Mouse (Mus musculus) heart, adult 2 months (tissue): ENCODE measurements around the gene Arhgap30. TPM values are rescaled to one million over a fixed set of nuclear protein-coding genes. Genes with fewer than 3 reads are reported as not detected.
A peak's percentile ranks its signal among the peaks of the same experiment; 100 is the strongest.

Source experiments
- DNase-seq, 2 experiments: peaks; one replicate each; pipeline ENCODE4 v3.0.0; 2021
- H3K27ac ChIP-seq: fragments of 200-600 bp; 2 replicates; pipeline ENCODE4 v1.8.1; 2022
- H3K27me3 ChIP-seq: fragments of 200-500 bp; 2 replicates; pipeline ENCODE4 v1.6.1; 2012; ENCODE audit warnings: mild to moderate bottlenecking, low read length, inconsistent platforms, mixed read lengths; ENCODE audit not compliant: control insufficient read depth, insufficient read depth
- H3K36me3 ChIP-seq: fragments of 200-500 bp; 2 replicates; pipeline ENCODE4 v1.6.1; 2012; ENCODE audit warnings: low read length, inconsistent platforms; ENCODE audit not compliant: control insufficient read depth, insufficient read depth
- H3K4me1 ChIP-seq: fragments of 200-500 bp; 2 replicates; pipeline ENCODE4 v1.6.1; 2011; ENCODE audit warnings: low read length; ENCODE audit not compliant: control insufficient read depth, insufficient read depth
- H3K4me3 ChIP-seq: fragments of 200-600 bp; 2 replicates; pipeline ENCODE4 v1.8.1; 2022
- H3K79me2 ChIP-seq: fragments of 200-500 bp; replicated peaks from 2 replicates; pipeline ENCODE4 v1.6.1; 2012; ENCODE audit warnings: mild to moderate bottlenecking, inconsistent platforms, low read length, moderate library complexity, mixed read lengths; ENCODE audit not compliant: control insufficient read depth, insufficient read depth
- H3K9ac ChIP-seq: fragments of 200-500 bp; 2 replicates; pipeline ENCODE4 v1.6.1; 2012; ENCODE audit warnings: low read depth, mild to moderate bottlenecking, control low read depth, inconsistent platforms, low read length, mixed read lengths
- CTCF ChIP-seq: fragments of 200-600 bp; IDR thresholded peaks from 2 replicates; pipeline ENCODE4 v1.8.1; 2022; ENCODE audit warnings: antibody characterized with exemption, mild to moderate bottlenecking, moderate library complexity
- EP300 ChIP-seq: fragments of 200-500 bp; IDR thresholded peaks from 2 replicates; pipeline ENCODE4 v1.6.1; 2011; ENCODE audit warnings: low read depth, low read length, control low read depth; ENCODE audit not compliant: insufficient read depth
- POLR2A ChIP-seq: fragments of 200-500 bp; IDR thresholded peaks from 2 replicates; pipeline ENCODE4 v1.6.1; 2011; ENCODE audit warnings: mild to moderate bottlenecking, low read depth, low read length, control low read depth; ENCODE audit not compliant: insufficient read depth
- WGBS: fragments of 180-500 bp; shearing (Covaris S2); methylation state at CpG from one replicate; pipeline ENCODE4 v1.1.7; 2018; 5-methylcytosine and 5-hydroxymethylcytosine counted together
- intact Hi-C: fragments of 180-260 bp; cut with DNase I; formaldehyde crosslinking; loops from one replicate; pipeline ENCODE4 v1.15.1; 2025
- polyA plus RNA-seq: library from polyadenylated mRNA; depleted of rRNA; stranded (reverse); fragments of >200 nt; gene quantifications from 2 replicates; pipeline ENCODE4 v1.2.3, GENCODE M21; 2012
- total RNA-seq, 2 experiments: library from RNA; stranded (reverse); gene quantifications; 2 replicates each; pipeline ENCODE4 v1.2.3; 2021

The Arhgap30 gene
- total and polyA plus RNA-seq, 3 experiments, result 2.3 to 3.2 (median 2.4) TPM

DNA sequence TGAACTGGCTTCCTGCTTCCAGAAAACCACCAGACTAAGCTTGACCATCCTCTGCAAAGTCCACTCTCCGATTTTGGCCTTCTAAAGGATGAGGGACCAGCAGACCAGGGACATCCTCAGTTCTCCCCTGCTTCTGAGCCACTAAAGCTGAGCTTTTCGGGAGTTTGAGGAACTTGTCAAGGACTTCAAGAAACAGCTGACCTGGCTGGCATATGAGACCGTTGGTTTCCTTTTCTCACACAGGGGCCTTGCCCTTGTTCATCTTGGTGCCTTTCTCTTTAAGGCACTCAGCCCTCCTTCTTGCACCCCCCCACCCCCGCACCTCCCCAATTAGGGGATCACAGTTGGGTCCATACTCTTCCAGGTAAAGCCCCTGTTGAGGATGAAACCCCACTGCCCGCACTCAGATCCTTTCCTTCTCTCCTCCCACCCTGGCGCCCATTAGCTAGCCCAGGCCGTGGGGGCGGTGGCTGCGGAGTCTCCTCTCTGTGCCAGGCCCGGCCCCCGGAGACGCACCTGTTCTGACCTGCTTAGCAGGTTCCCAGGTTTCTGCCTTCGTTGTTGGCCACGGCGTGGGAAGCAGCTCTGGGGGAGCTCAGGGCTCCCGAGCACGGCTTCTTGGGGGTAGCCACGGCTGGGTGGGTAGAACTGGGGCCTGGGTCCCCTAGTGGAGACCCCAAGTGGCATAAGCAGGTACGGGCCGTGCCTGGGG, 18.8 kb upstream of the Arhgap30 start, which contains the start of gene Nectin4:
TSS of gene Nectin4 (plus strand) at position 255 of the 712 bp plus-strand sequence.
- no peak within 1 kb of the TSS for H3K4me3 ChIP-seq
- WGBS, result 46% methylated on average over 20 of the region's 20 CpGs
- H3K9ac ChIP-seq, result no peak within 1 kb of the TSS
- no peak within 1 kb of the TSS for H3K27ac ChIP-seq
- intact Hi-C loops, result no loop called here
- TF ChIP-seq POLR2A (no peak), EP300 (no peak), CTCF (no peak)
- no peaks in the 10 kb centered on the region for H3K4me1 ChIP-seq
- H3K79me2 ChIP-seq, result no peaks in the 10 kb centered on the region
- DNase-seq, result no peak
- no peaks in the 10 kb centered on the region for H3K36me3 ChIP-seq
- H3K27me3 ChIP-seq, result no peaks in the 10 kb centered on the region

DNA sequence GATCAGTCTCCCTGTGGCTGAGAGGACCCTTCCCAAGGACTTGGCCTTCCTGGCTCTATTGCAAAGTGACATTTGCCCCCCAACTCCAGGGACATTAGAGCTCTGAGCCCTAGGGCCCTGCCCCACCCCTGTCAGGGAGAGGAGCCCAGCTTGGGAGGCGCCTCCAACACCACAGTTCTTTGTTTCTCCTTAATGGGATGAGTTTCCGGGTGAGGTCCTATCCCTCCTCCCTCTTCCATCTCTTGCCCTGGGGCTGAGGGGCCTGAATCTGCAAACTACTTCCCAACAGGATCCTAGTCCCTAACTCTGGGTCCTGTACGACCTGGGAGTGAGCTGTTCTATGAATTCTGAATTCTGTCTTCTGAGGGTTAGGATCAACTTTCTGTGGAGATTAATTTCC, 15.9 kb upstream of the Arhgap30 start:
- H3K4me1 ChIP-seq, result no peaks in the 10 kb centered on the region
- intact Hi-C loops, result no loop called here
- 58% methylated on average over 3 of the region's 3 CpGs for WGBS
- no peaks in the 10 kb centered on the region for H3K36me3 ChIP-seq
- no peaks in the 10 kb centered on the region for H3K79me2 ChIP-seq
- no peak overlapping the region for H3K9ac ChIP-seq
- H3K27ac ChIP-seq, result no peak overlapping the region
- no peak for TF ChIP-seq EP300
- TF ChIP-seq CTCF, result no peak
- TF ChIP-seq POLR2A, result no peak
- H3K4me3 ChIP-seq, result no peak overlapping the region
- no peaks in the 10 kb centered on the region for H3K27me3 ChIP-seq
- DNase-seq, result no peak

DNA sequence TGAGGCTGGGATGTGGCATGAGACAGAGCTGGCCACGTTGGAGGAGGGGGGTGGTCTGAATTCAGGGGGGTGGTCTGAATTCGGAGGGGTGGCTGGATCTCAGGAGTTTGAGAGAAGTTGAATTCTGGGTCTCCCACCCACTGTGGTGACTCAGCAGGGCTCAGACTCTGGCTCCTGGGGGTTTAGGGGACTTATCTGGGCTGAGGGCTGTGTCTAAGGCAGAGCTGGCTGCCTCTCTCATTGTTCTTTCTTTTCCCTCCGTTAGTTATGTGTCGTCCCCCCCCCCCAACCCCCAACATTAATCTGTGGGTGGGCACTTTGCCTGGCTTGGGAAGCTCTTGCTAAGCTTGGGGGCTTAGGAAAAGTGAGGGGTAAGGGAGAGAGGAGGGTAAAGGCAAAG, 14.8 kb upstream of the Arhgap30 start:
- H3K27me3 ChIP-seq, result no peaks in the 10 kb centered on the region
- intact Hi-C loops, result no loop called here
- DNase-seq, result no peak
- H3K4me3 ChIP-seq, result no peak overlapping the region
- no peak for TF ChIP-seq EP300
- TF ChIP-seq POLR2A, result no peak
- TF ChIP-seq CTCF, result no peak
- 3% methylated on average over 4 of the region's 4 CpGs for WGBS
- H3K9ac ChIP-seq, result no peak overlapping the region
- H3K79me2 ChIP-seq, result no peaks in the 10 kb centered on the region
- no peaks in the 10 kb centered on the region for H3K36me3 ChIP-seq
- no peak overlapping the region for H3K27ac ChIP-seq
- no peaks in the 10 kb centered on the region for H3K4me1 ChIP-seq

DNA sequence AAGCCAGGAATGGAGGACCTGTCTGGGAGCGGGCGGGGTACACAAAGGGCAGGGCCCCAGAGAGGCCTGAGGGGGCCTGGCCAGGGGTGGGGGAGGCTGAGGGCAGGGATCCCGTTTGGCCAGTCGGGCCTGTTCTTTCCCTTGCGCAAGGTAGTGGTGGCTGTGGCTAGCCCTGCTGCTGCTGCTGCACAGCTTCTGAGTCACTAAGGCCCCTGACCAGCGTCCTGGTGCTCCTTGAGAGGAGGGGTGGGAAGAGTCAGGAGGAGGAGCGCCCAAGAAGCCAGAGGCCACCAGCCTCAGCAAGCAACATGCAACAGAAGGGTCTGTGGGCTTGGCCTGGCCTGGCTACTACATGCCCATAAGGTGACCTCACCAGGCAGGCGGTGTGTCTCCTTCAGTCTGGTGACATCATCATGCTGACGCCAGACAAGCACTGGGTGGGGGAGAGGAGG, 13.1 kb upstream of the Arhgap30 start:
- H3K27ac ChIP-seq, result no peak overlapping the region
- H3K4me3 ChIP-seq, result no peak overlapping the region
- WGBS, result 55% methylated on average over 9 of the region's 9 CpGs
- no peak for TF ChIP-seq EP300
- TF ChIP-seq CTCF, result no peak
- TF ChIP-seq POLR2A, result no peak
- peaks cover 2% of the 10 kb centered on the region; the same call in 1 of the 2 replicates for H3K4me1 ChIP-seq
- no peaks in the 10 kb centered on the region for H3K36me3 ChIP-seq
- no peaks in the 10 kb centered on the region; the same call in 1 of the 2 replicates for H3K27me3 ChIP-seq
- H3K79me2 ChIP-seq, result no peaks in the 10 kb centered on the region
- no peak for DNase-seq
- H3K9ac ChIP-seq, result no peak overlapping the region
- intact Hi-C loops, result no loop called here

DNA sequence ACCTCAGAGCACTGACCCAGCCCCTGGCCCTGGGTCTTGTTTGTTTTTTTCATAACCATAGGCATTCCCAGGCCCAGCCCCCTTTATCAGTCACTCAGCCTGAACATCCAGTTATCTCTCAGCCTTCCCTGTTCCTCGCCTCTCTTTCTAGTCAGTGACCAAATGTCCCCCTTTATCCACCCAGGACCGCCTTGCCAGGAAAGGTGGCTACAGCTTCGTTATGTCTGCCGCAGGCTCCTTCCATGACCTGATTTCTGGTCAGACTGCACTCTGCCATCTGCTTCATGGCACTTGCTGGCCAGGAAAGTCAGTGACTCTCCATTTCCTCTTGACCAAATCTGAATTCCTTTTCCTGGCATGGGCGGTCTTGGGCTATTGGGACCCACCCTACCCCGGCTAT, 10.5 kb upstream of the Arhgap30 start:
- TF ChIP-seq POLR2A (no peak), CTCF (no peak), EP300 (no peak)
- H3K4me1 ChIP-seq, result peaks cover 2% of the 10 kb centered on the region; the same call in 1 of the 2 replicates
- DNase-seq, result no peak
- intact Hi-C loops, result no loop called here
- no peak overlapping the region for H3K9ac ChIP-seq
- no peak overlapping the region for H3K27ac ChIP-seq
- no peaks in the 10 kb centered on the region for H3K36me3 ChIP-seq
- no peaks in the 10 kb centered on the region; the same call in 1 of the 2 replicates for H3K27me3 ChIP-seq
- H3K4me3 ChIP-seq, result no peak overlapping the region
- 54% methylated on average over 6 of the region's 6 CpGs for WGBS
- H3K79me2 ChIP-seq, result no peaks in the 10 kb centered on the region

DNA sequence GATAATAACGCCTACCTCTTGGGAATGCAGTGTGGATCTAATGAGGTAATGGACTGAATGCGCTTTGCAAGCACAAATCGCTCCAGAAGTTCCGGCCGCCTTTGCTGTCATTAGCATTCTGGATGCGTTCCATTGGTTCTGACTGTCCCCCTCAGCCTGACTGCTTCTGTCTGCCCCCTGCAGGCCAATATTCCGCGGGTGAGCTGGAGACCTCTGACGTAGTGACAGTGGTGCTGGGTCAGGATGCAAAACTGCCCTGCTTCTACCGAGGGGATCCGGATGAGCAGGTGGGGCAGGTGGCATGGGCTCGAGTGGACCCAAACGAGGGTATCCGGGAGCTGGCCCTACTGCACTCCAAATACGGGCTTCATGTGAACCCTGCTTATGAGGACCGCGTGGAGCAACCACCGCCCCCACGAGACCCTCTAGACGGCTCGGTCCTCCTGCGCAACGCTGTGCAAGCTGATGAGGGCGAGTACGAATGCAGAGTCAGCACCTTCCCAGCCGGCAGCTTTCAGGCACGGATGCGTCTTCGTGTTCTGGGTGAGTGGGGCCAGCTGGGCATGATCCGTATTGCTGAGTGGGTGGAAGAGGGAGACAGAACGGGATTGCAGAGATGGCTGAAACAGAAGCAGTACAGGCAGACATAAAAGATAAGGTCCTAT, 8.7 kb upstream of the Arhgap30 start:
- intact Hi-C loops, result no loop called here
- no peak overlapping the region for H3K9ac ChIP-seq
- H3K27ac ChIP-seq, result no peak overlapping the region
- 4% methylated on average over 31 of the region's 31 CpGs for WGBS
- TF ChIP-seq POLR2A, result no peak
- TF ChIP-seq EP300, result 0 out of 2 replicates have a peak, but pooled peaks have one; percentile 13
- TF ChIP-seq CTCF, result peak; percentile 82
- peaks cover 2% of the 10 kb centered on the region; the same call in 1 of the 2 replicates for H3K4me1 ChIP-seq
- peak; percentile 81 to 82 for DNase-seq
- H3K4me3 ChIP-seq, result no peak overlapping the region
- H3K36me3 ChIP-seq, result no peaks in the 10 kb centered on the region
- no peaks in the 10 kb centered on the region; the same call in 1 of the 2 replicates for H3K27me3 ChIP-seq
- H3K79me2 ChIP-seq, result no peaks in the 10 kb centered on the region
